Mouse (Mus musculus): ENCODE measurements around the gene Kif5c. TPM values are rescaled to one million over a fixed set of nuclear protein-coding genes. Genes with fewer than 3 reads are reported as not detected.
A peak's percentile ranks its signal among the peaks of the same experiment; 100 is the strongest.

Kif5c gene
- total RNA-seq, 2 experiments from 2014 or later: 531 to 546 TPM

DNA sequence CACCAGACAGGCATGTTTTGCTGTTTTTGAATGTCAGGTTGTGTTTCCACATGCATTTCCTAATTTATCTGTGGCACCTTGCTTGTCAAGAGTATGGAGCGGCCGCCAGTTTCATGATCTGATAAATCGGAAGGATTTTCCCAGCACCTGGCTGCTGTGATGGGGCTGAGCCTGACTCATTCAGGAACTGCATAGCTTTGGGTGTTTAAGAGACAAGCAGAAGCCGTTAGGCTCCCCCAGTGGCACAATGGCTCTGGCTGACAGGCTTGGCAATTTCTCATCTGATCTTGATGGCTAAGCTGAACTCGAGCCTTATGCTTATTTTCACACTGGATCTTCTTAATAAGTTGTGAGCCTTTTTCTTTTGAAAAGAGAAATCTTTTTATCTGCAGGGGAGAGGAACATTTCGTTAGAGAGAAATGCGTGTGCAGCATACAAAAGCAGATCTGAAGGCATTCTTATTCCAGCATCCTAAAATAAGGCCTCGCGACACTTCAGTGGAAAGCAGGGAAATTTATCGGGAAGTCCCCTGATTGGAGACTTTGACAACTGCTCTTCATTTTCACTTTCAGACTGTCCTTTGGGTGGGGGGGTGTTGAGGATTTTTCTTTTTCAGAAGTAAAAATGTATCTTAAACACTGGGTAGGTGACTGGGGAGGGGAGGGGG lies 132.6 kb downstream of the Kif5c start:
- no peak for DNase-seq (ENCODE audit: extremely low spot score in 1 of 2, low spot score in 2 of 2)

GRCm38 (mm10) chr2:49752211-49752607 lies 133.1 kb downstream of the Kif5c start:
- intact Hi-C loops (cut with DNase I): no loop called here
- DNase-seq (ENCODE audit: extremely low spot score in 1 of 2, low spot score in 2 of 2): no peak

More for the DNA sequence above, 132.6 kb downstream of the Kif5c start:
- intact Hi-C loops (cut with DNase I): no loop called here

- intact Hi-C loops (cut with DNase I): no loop called here
- DNase-seq (ENCODE audit: extremely low spot score in 1 of 2, low spot score in 2 of 2): no peak
Measured at GRCm38 (mm10) chr2:49753062-49753461, 134.0 kb downstream of the Kif5c start.

DNA sequence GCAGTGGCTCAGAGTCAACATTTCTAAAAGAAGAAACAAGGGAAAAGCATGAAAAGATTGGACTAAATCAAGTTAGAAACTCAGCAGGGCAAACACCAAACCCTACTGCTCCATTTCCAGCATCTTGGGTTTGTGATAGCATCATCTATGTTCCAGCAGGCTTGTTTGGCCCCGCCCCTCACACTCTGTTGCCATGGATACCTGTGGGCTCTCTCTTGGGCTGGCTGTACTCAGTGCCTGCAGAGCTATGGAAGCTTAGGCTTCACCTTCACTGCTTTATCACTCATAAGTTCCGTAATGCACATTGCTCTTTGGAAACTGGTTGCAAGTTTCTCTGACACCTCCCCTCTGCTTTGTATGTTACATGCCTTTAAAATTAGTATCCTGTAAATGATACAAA lies 136.0 kb downstream of the Kif5c start:
- intact Hi-C loops (cut with DNase I): no loop called here

DNA sequence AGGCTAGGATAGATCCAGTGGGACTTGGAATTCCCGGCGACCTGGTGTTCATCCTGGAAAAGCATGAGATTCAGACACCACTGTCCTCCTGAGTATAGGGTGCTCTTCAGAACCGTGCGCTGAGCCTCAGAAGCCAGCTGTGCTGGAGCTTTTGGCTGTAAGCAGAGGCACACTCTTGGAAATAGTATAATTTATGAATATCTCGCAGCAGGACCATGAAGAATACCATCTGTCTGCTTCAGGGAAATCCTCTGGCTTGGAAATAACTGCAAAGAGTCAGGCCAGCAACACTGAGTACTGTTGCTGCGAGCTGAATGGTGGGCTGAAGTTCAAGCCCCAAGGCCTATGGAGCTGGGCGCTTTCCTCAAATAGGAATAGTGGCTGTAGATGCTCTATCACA lies 138.5 kb downstream of the Kif5c start:
- no peak for DNase-seq (ENCODE audit: extremely low spot score in 1 of 2, low spot score in 2 of 2)
- intact Hi-C loops (cut with DNase I): no loop called here

More for the DNA sequence above, 136.0 kb downstream of the Kif5c start:
- DNase-seq (ENCODE audit: extremely low spot score in 1 of 2, low spot score in 2 of 2): peak; percentile 39 to 61

GRCm38 (mm10) chr2:49764331-49764946 lies 145.3 kb downstream of the Kif5c start:
- peak in 1 of 2 experiments; percentile 48 for DNase-seq (ENCODE audit: extremely low spot score in 1 of 2, low spot score in 2 of 2)

GRCm38 (mm10) chr2:49768916-49769315 lies 149.8 kb downstream of the Kif5c start:
- DNase-seq (ENCODE audit: extremely low spot score in 1 of 2, low spot score in 2 of 2): no peak
- intact Hi-C loops (cut with DNase I): loop anchor here (10.0 kb wide), 1 partner anchor 296 kb away; the partner anchor contains the start of gene Lypd6

More at GRCm38 (mm10) chr2:49764331-49764946, 145.3 kb downstream of the Kif5c start:
- intact Hi-C loops (cut with DNase I): loop anchor here (1.0 to 10.0 kb wide), 2 partner anchors 300 to 508 kb away; partner anchors contain the start of gene Lypd6

GRCm38 (mm10) chr2:49770440-49770839 lies 151.3 kb downstream of the Kif5c start:
- no peak for DNase-seq (ENCODE audit: extremely low spot score in 1 of 2, low spot score in 2 of 2)
- intact Hi-C loops (cut with DNase I): no loop called here

DNA sequence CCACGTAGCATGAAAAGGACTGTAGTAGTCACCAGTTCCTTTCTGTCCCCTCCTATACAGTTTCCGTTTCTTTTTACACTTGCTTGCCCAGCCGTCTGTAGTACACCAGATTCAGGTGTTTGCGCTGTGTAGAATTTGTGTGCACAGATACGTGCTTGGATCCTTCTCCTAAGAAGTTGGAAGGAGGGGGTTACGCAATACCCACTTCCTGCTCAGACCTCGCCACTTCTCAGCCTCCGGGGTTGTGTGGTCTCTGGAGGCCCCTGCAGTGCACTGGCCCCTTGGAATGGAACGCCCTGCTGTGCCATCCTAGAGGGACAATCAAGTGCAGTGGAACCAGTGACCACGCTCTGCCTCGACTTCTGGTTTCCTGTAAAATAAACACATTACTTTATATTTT lies 152.1 kb downstream of the Kif5c start:
- DNase-seq (ENCODE audit: extremely low spot score in 1 of 2, low spot score in 2 of 2): no peak
- intact Hi-C loops (cut with DNase I): no loop called here

- intact Hi-C loops (cut with DNase I): no loop called here
- no peak for DNase-seq (ENCODE audit: extremely low spot score in 1 of 2, low spot score in 2 of 2)
Measured at GRCm38 (mm10) chr2:49773194-49773931, 154.3 kb downstream of the Kif5c start.

DNA sequence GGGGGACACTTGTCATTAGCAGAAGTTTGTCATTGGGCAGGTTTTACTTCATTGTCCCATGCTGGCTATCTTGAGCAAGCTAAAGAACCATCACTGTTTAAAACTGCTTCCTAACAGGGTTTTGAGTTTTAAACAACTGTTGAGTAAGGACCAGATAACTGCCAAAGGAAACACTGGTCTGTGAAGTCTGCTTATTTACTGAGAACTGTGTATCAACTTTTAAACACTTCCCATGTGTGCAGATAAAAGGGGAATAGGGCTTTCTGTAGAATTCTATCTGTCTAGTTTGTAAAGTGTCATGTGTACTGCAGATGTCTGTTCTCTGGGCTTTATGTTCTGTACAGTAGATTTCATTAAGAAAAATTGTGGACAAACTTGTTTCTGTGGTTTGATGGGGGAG lies 155.1 kb downstream of the Kif5c start:
- DNase-seq (ENCODE audit: extremely low spot score in 1 of 2, low spot score in 2 of 2): no peak
- intact Hi-C loops (cut with DNase I): no loop called here

GRCm38 (mm10) chr2:49775187-49775586 lies 156.1 kb downstream of the Kif5c start:
- intact Hi-C loops (cut with DNase I): no loop called here
- no peak for DNase-seq (ENCODE audit: extremely low spot score in 1 of 2, low spot score in 2 of 2)

DNA sequence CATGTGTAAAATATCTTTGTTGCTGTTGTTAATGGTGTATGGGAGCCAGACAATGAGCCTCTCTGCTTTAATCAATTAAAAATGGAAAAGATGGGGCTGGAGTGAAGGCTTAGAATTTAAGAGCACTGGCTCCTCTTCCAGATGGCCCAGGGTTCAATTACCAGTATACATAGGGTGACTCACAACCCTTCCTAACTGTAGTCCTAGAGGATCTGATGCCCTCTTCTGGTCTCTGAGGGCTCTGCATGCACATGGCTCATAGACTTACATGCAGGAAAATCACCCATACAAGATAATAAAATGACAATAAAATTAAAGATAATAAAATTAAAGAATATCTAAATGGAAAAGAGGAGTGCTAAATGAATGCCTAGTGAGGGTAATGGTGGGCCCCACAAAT lies 156.6 kb downstream of the Kif5c start:
- intact Hi-C loops (cut with DNase I): no loop called here

DNA sequence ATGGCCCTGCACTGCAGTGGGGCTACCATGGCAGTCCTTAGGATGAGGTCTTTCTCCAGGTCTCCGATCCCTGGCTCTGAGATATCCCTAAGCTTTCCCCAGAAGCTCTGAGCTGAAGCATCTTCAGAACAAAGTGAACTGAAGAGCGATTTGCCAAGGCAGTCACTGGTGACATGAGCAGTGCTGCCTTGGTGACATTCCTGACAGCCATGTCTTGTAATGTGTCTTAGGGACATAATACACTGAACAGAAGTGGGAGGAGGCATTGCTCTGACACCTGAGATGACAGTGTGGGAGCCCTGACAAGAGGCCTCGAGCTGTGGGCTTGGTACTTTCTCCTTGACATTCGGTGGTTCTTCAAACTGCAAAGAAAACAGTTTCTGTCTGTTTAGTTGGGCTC lies 157.3 kb downstream of the Kif5c start:
- intact Hi-C loops (cut with DNase I): no loop called here
- DNase-seq (ENCODE audit: extremely low spot score in 1 of 2, low spot score in 2 of 2): no peak

More for the DNA sequence above, 156.6 kb downstream of the Kif5c start:
- DNase-seq (ENCODE audit: extremely low spot score in 1 of 2, low spot score in 2 of 2): no peak

DNA sequence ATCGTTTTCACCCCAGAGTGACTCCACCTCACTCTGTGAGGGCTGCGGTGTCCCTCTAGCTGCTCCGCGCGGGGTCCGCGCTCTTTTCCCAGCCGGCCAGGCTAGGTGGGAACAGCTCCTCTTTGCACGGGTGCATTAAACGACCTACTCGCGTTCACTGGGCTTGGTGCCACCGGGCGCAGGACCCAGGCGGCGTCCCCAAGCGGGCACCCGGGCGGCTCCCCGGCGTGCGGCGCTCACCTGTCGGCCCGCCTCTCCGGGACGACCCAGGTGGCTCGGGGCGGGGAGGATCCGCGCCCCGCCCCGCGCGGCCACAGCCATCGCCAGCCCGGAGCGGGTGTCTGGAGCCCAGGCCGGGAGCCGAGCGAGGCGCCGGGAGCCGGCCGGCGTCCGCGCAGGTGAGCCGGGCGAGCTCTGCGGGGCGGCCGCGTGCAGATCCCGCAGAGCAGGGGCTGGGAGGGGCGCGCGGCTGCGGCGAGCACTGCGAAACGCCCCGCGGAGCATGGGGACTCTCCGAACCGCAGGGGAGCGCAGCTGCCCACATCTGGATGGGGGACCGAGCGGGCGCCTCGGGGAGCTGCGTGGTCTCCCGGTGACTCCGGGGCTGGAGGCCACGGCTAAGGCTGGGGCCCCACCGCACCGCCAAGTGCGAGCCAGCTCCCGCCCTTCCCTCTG lies 168.4 kb downstream of the Kif5c start, which contains the start of gene Lypd6b:
Gene Lypd6b, plus strand, starts transcription at position 313 of the 675 bp plus-strand sequence.
- intact Hi-C loops (cut with DNase I): no loop called here
- DNase-seq (ENCODE audit: extremely low spot score in 1 of 2, low spot score in 2 of 2): peak in 1 of 2 experiments; percentile 43

DNA sequence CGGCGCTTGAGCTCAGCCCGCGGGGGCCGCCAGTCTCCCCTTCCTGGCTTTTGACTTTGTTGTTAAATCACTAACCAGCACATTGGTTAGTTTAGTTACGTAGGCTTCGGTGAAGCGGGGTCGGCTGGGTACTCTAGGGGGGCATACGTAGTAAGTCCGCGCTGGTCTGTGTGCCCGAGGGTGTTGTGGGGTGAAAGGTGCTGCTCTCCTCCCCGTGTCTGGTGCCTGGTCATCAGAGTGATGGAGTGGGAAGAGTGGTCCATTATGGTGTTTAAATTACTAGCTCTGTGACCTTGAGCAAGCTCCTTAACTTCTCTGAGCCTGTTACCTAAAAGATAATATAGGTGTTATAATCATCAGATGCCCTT lies 168.9 kb downstream of the Kif5c start:
- intact Hi-C loops (cut with DNase I): no loop called here
- DNase-seq (ENCODE audit: extremely low spot score in 1 of 2, low spot score in 2 of 2): no peak

GRCm38 (mm10) chr2:49788643-49789042 lies 169.5 kb downstream of the Kif5c start:
- intact Hi-C loops (cut with DNase I): no loop called here

DNA sequence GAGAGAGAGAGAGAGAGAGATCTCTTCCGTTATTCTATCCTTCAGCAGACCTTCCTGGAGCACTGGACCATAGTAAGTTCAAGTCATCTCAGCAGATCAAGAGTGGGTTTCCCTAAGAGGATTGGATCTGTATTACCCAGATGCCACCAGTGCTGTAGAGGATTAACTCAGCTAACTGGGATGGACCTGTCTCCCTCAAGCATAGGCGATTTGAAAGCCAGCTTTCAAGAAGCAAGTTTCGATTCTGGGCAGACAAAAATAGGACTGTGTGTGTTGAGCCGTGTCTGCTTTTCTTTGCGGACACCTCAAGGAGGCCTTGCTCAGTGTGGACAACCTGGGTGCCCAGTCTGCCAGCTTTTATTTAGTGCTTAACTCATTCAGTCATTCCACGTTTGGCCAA lies 170.0 kb downstream of the Kif5c start:
- DNase-seq (ENCODE audit: extremely low spot score in 1 of 2, low spot score in 2 of 2): no peak
- intact Hi-C loops (cut with DNase I): no loop called here

More at GRCm38 (mm10) chr2:49788643-49789042, 169.5 kb downstream of the Kif5c start:
- no peak for DNase-seq (ENCODE audit: extremely low spot score in 1 of 2, low spot score in 2 of 2)

GRCm38 (mm10) chr2:49789504-49789903 lies 170.4 kb downstream of the Kif5c start:
- DNase-seq (ENCODE audit: extremely low spot score in 1 of 2, low spot score in 2 of 2): no peak
- intact Hi-C loops (cut with DNase I): no loop called here
